Mouse (Mus musculus): Measurements from ENCODE around the gene Myh7. TPM values are rescaled to one million over a fixed set of nuclear protein-coding genes. Genes with fewer than 3 reads are reported as not detected.

Myh7 gene
- total and polyA plus RNA-seq, 3 experiments = 0.08 TPM; not detected in 2

- dilution Hi-C loops (cut with MboI; ENCODE audit: extremely low pct_ligation_motif_present, extremely low pct_unique_long_range_greater_than_20kb, low sequenced_read_pairs) = no loop called here
- in situ Hi-C loops (cut with MboI; ENCODE audit: low pct_ligation_motif_present, low pct_unique_long_range_greater_than_20kb, low sequenced_read_pairs) = no loop called here
- Histone ChIP-seq H3K36me3 (replicated peaks in 1 of 2; ENCODE audit: control insufficient read depth in 1 of 2, insufficient read depth in 1 of 2, low read length in 1 of 2) (no peaks in the 10 kb centered on the region), H3K9me3 (replicated peaks; ENCODE audit: low read length) (no peaks in the 10 kb centered on the region), H3K27ac (ENCODE audit: insufficient read depth, low read depth) (no peak overlapping the region), H3K79me2 (replicated peaks; ENCODE audit: control insufficient read depth, extremely low read depth, insufficient read depth, poor library complexity, severe bottlenecking) (no peaks in the 10 kb centered on the region), H3K27me3 (replicated peaks) (peaks cover 34% of the 10 kb centered on the region), H3K4me2 (ENCODE audit: insufficient read depth, low read depth, poor library complexity, severe bottlenecking) (no peak overlapping the region), H3K4me1 (ENCODE audit: control insufficient read depth in 1 of 2, insufficient read depth in 2 of 2) (peaks cover 9 to 24% of the 10 kb centered on the region in 2 experiments), H3K4me3 (replicated peaks in 1 of 3; ENCODE audit: low read depth in 2 of 3, low read length in 2 of 3, poor library complexity in 1 of 3) (no peak overlapping the region), H3K9ac (ENCODE audit: insufficient read depth, low read depth) (no peak overlapping the region)
- TF ChIP-seq MAFK (IDR thresholded peaks at IDR 0.05; ENCODE audit: insufficient replicate concordance, low read length) (no peak), CHD1 (IDR thresholded peaks at IDR 0.05; ENCODE audit: low read depth, low read length) (no peak), MAZ (IDR thresholded peaks at IDR 0.05; ENCODE audit: low read depth, low read length) (no peak), MYC (IDR thresholded peaks at IDR 0.05; ENCODE audit: low read depth, low read length) (no peak), ELF1 (IDR thresholded peaks at IDR 0.05; ENCODE audit: low read depth, low read length) (no peak), CTCF (conservative IDR thresholded peaks at IDR 0.05 in 1 of 2, IDR thresholded peaks at IDR 0.05 in 1 of 2; ENCODE audit: low read depth in 2 of 2, low read length in 2 of 2) (no peak), RCOR1 (conservative IDR thresholded peaks at IDR 0.05; ENCODE audit: low read depth, low read length) (no peak), EP300 (IDR thresholded peaks at IDR 0.05; ENCODE audit: low read length) (no peak), UBTF (IDR thresholded peaks at IDR 0.05; ENCODE audit: low read depth, low read length) (no peak), JUND (conservative IDR thresholded peaks at IDR 0.05; ENCODE audit: low read depth, low read length) (no peak), SMC3 (IDR thresholded peaks at IDR 0.05; ENCODE audit: low read depth, low read length) (no peak), MXI1 (IDR thresholded peaks at IDR 0.05; ENCODE audit: low read depth, low read length) (no peak), NELFE (IDR thresholded peaks at IDR 0.05; ENCODE audit: low read depth, low read length) (no peak), KAT2A (IDR thresholded peaks at IDR 0.05; ENCODE audit: insufficient replicate concordance, low read length) (no peak)
- no peak for DNase-seq (ENCODE audit: extremely low read depth)
These were observed 35.2 kb downstream of the Myh7 start for GRCm38 (mm10) chr14:54959197-54959596.

- Histone ChIP-seq H3K9me3 (replicated peaks; ENCODE audit: low read length) (no peaks in the 10 kb centered on the region), H3K36me3 (replicated peaks in 1 of 2; ENCODE audit: control insufficient read depth in 1 of 2, insufficient read depth in 1 of 2, low read length in 1 of 2) (no peaks in the 10 kb centered on the region), H3K4me3 (replicated peaks in 1 of 3; ENCODE audit: low read depth in 2 of 3, low read length in 2 of 3, poor library complexity in 1 of 3) (no peak overlapping the region), H3K79me2 (replicated peaks; ENCODE audit: control insufficient read depth, extremely low read depth, insufficient read depth, poor library complexity, severe bottlenecking) (no peaks in the 10 kb centered on the region), H3K27ac (ENCODE audit: insufficient read depth, low read depth) (no peak overlapping the region), H3K27me3 (replicated peaks) (peaks cover 32% of the 10 kb centered on the region), H3K4me2 (ENCODE audit: insufficient read depth, low read depth, poor library complexity, severe bottlenecking) (no peak overlapping the region), H3K9ac (ENCODE audit: insufficient read depth, low read depth) (no peak overlapping the region), H3K4me1 (ENCODE audit: control insufficient read depth in 1 of 2, insufficient read depth in 2 of 2) (peaks cover 9 to 24% of the 10 kb centered on the region in 2 experiments)
- no peak for TF ChIP-seq MXI1 (IDR thresholded peaks at IDR 0.05; ENCODE audit: low read depth, low read length)
- TF ChIP-seq RAD21 (IDR thresholded peaks at IDR 0.05; ENCODE audit: low read depth, low read length) = no peak
- TF ChIP-seq EP300 (IDR thresholded peaks at IDR 0.05; ENCODE audit: low read length) = no peak
- TF ChIP-seq NRF1 (IDR thresholded peaks at IDR 0.05; ENCODE audit: low read depth, low read length) = no peak
- TF ChIP-seq PAX5 (IDR thresholded peaks at IDR 0.05; ENCODE audit: low read length) = no peak
- no peak for TF ChIP-seq KAT2A (IDR thresholded peaks at IDR 0.05; ENCODE audit: insufficient replicate concordance, low read length)
- TF ChIP-seq CTCF (conservative IDR thresholded peaks at IDR 0.05 in 1 of 2, IDR thresholded peaks at IDR 0.05 in 1 of 2; ENCODE audit: low read depth in 2 of 2, low read length in 2 of 2) = no peak
- no peak for TF ChIP-seq ZKSCAN1 (IDR thresholded peaks at IDR 0.05; ENCODE audit: borderline replicate concordance, low read depth, low read length)
- no peak for TF ChIP-seq ETS1 (conservative IDR thresholded peaks at IDR 0.05; ENCODE audit: low read depth, low read length)
- TF ChIP-seq UBTF (IDR thresholded peaks at IDR 0.05; ENCODE audit: low read depth, low read length) = no peak
- TF ChIP-seq MAFK (IDR thresholded peaks at IDR 0.05; ENCODE audit: insufficient replicate concordance, low read length) = no peak
- TF ChIP-seq ZMIZ1 (IDR thresholded peaks at IDR 0.05; ENCODE audit: low read depth, low read length) = no peak
- no peak for TF ChIP-seq CHD2 (IDR thresholded peaks at IDR 0.05; ENCODE audit: low read length)
- TF ChIP-seq MYC (IDR thresholded peaks at IDR 0.05; ENCODE audit: low read depth, low read length) = no peak
- TF ChIP-seq MEF2A (IDR thresholded peaks at IDR 0.05; ENCODE audit: borderline replicate concordance, low read depth, low read length) = no peak
- TF ChIP-seq USF2 (conservative IDR thresholded peaks at IDR 0.05; ENCODE audit: low read depth, low read length) = no peak
- no peak for TF ChIP-seq ZNF384 (IDR thresholded peaks at IDR 0.05; ENCODE audit: low read depth, low read length)
- in situ Hi-C loops (cut with MboI; ENCODE audit: low pct_ligation_motif_present, low pct_unique_long_range_greater_than_20kb, low sequenced_read_pairs) = no loop called here
- DNase-seq (ENCODE audit: extremely low read depth) = no peak
- dilution Hi-C loops (cut with MboI; ENCODE audit: extremely low pct_ligation_motif_present, extremely low pct_unique_long_range_greater_than_20kb, low sequenced_read_pairs) = no loop called here
These were observed 35.9 kb downstream of the Myh7 start for GRCm38 (mm10) chr14:54958503-54958902.

Measured in CH12.LX (cell line).